22 mouse cellular contexts compared by ENCODE assay signal in the genomic region with DNA sequence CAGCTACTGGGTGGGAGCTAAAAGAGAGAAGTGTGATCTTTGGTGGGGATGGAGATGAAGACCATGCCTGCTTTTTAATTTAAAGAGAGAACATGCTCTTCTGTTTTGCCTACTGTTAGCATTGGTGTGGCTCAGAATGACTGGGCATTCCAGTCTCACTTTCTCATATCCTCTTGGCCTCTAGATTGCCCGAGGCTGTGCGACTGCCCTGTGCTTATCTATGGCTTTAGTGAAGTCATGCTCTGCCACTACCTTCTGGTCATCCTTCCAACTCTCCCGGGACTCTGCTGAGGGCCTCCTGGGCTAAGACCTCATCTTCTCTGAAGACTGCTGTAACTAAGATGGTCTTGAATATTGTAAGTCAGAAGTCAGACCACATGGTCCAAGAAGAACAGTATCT.
A peak's percentile ranks its signal among the peaks of the same experiment; 100 is the strongest.
DNase-seq lines count a peak whose midpoint lies in the region; TF ChIP-seq lines count a peak whose summit lies in the region.
"Had no signal": no experiment of that assay in that cellular context is flagged by ENCODE, and none has a peak within 500 bp of the region (broad histone marks: within the 10 kb centered on the region; RNA-seq: fewer than 3 reads in every experiment).

No protein-coding gene starts in this region.

- TF ChIP-seq POLR2A in lung, adult 2 months (IDR thresholded peaks at IDR 0.05; ENCODE audit: borderline replicate concordance, extremely low read depth, low read depth, low read length): no peak

- H3K4me1 ChIP-seq in lung, adult 2 months (ENCODE audit: control insufficient read depth, insufficient read depth, low read length): no peaks in the 10 kb centered on the region
- H3K4me1 ChIP-seq: forebrain, embryonic 12.5 days; forebrain, embryonic 15.5 days; heart, embryonic 10.5 days; heart, embryonic 13.5 days had no signal

- no peak overlapping the region for H3K4me3 ChIP-seq in lung, adult 2 months (replicated peaks; ENCODE audit: extremely low read depth, low read depth, low read length)
- H3K4me3 ChIP-seq: forebrain, embryonic 12.5 days; forebrain, embryonic 15.5 days; heart, adult 2 months; heart, embryonic 10.5 days; heart, embryonic 13.5 days had no signal

- WGBS in lung, adult 2 months: 71% methylated on average over 3 of the region's 3 CpGs

- TF ChIP-seq CTCF in lung, adult 2 months (IDR thresholded peaks at IDR 0.05; ENCODE audit: insufficient read depth, low read length): no peak

- DNase-seq in 3134 (ENCODE audit: extremely low read depth, insufficient read length, low spot score) (peak; percentile 63), A20 (ENCODE audit: low read depth, low spot score) (peak; percentile 7), NIH3T3 (ENCODE audit: low read depth) (peak; percentile 62)
- peak; percentile 18 for DNase-seq in fibroblast of lung, adult 2 months (ENCODE audit: low read depth)
- no peak for DNase-seq in lung, adult 2 months
- DNase-seq in right cerebral cortex, postnatal 25 days: no peak
- DNase-seq in embryo, embryonic 11 days: no peak
- DNase-seq: adrenal gland, adult 2 months; adrenal gland, postnatal 14 days; B cell, adult 2 months; cerebellum, adult 11 months; cerebellum, adult 2 months; cerebellum, adult 9-11 months; cerebellum, postnatal 25 days; gastrocnemius, postnatal 25 days; heart, adult 2 months; heart, postnatal 14 days; heart, postnatal 4 days had no signal

Comparison
In these comparisons a context has a peak if more than half of its experiments do, and no peak if none do; other contexts are left out.
1. DNase-seq: peak in 3134 (single experiment), A20 (single experiment), NIH3T3 (single experiment) and fibroblast of lung, adult 2 months (single experiment); none in lung, adult 2 months (single experiment), right cerebral cortex, postnatal 25 days (single experiment) and embryo, embryonic 11 days (single experiment).